Mouse (Mus musculus) heart, adult 2 months (tissue): ENCODE measurements around the gene Nfic.

Source experiments
- CTCF ChIP-seq: fragments of 200-600 bp; IDR thresholded peaks from 2 replicates; pipeline ENCODE4 v1.8.1; 2022; ENCODE audit warnings: antibody characterized with exemption, mild to moderate bottlenecking, moderate library complexity
- EP300 ChIP-seq: fragments of 200-500 bp; IDR thresholded peaks from 2 replicates; pipeline ENCODE4 v1.6.1; 2011; ENCODE audit warnings: low read depth, low read length, control low read depth; ENCODE audit not compliant: insufficient read depth
- POLR2A ChIP-seq: fragments of 200-500 bp; IDR thresholded peaks from 2 replicates; pipeline ENCODE4 v1.6.1; 2011; ENCODE audit warnings: mild to moderate bottlenecking, low read depth, low read length, control low read depth; ENCODE audit not compliant: insufficient read depth

- TF ChIP-seq CTCF (no peak), POLR2A (no peak), EP300 (no peak)
Observed at GRCm38 (mm10) chr10:81494260-81495041, 39.0 kb upstream of the Nfic start.
